Mouse (Mus musculus): Measurements from ENCODE around the gene 9130213A22Rik. TPM values are rescaled to one million over a fixed set of nuclear protein-coding genes. Genes with fewer than 3 reads are reported as not detected.

9130213A22Rik gene
- polyA plus RNA-seq, 1 experiment from 2014 or later: 0.11 TPM

GRCm38 (mm10) chr11:69110319-69111046 lies 11.9 kb downstream of the 9130213A22Rik start:
- Histone ChIP-seq H3K27me3 (ENCODE audit: poor library complexity, severe bottlenecking) (peaks cover 41% of the 10 kb centered on the region), H3K4me1 (peaks cover 28% of the 10 kb centered on the region), H3K36me3 (replicated peaks) (peaks cover 42% of the 10 kb centered on the region), H3K27ac (peak overlapping the region; percentile 72), H3K9me3 (no peaks in the 10 kb centered on the region), H3K4me3 (peak overlapping the region; percentile 62)
- under 1% methylated on average over 30 of the region's 30 CpGs for WGBS
- peak; percentile 95 for DNase-seq (ENCODE audit: extremely low spot score, low spot score)

GRCm38 (mm10) chr11:69109032-69109900 lies 13.1 kb downstream of the 9130213A22Rik start:
- H3K27me3 ChIP-seq (ENCODE audit: poor library complexity, severe bottlenecking): peaks cover 29% of the 10 kb centered on the region
- peaks cover 54% of the 10 kb centered on the region for H3K36me3 ChIP-seq (replicated peaks)
- DNase-seq (ENCODE audit: extremely low spot score, low spot score): no peak
- no peaks in the 10 kb centered on the region for H3K9me3 ChIP-seq
- peaks cover 28% of the 10 kb centered on the region for H3K4me1 ChIP-seq
- no peak overlapping the region for H3K27ac ChIP-seq
- peak overlapping the region; percentile 62 for H3K4me3 ChIP-seq
- 81% methylated on average over 13 of the region's 13 CpGs for WGBS

DNA sequence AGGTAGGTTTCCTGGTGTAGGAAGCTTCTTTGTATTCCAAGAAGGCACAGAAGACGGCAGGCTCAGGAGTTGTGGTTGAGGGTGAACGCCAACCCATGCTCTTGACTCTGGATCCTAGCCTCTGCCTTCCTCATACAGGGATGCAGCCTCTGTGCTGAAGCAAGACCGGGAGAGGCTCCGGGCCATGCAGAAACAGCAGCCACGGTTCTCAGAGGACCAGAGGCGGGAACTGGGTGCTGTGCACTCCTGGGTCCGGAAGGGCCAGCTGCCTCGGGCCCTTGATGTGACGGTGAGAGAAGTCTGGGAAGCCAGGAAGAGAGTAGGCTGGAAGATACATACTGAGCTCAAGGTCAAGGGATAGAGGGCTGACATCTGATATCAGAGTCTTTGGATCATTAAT lies 14.2 kb downstream of the 9130213A22Rik start:
- Histone ChIP-seq H3K4me1 (peaks cover 28% of the 10 kb centered on the region), H3K4me3 (0 out of 2 replicates have a peak overlapping the region, but pooled peaks have one; percentile 10), H3K27ac (no peak overlapping the region), H3K27me3 (ENCODE audit: poor library complexity, severe bottlenecking) (peaks cover 19% of the 10 kb centered on the region), H3K9me3 (no peaks in the 10 kb centered on the region), H3K36me3 (replicated peaks) (peaks cover 64% of the 10 kb centered on the region)
- no peak for DNase-seq (ENCODE audit: extremely low spot score, low spot score)
- 94% methylated on average over 9 of the region's 9 CpGs for WGBS

DNA sequence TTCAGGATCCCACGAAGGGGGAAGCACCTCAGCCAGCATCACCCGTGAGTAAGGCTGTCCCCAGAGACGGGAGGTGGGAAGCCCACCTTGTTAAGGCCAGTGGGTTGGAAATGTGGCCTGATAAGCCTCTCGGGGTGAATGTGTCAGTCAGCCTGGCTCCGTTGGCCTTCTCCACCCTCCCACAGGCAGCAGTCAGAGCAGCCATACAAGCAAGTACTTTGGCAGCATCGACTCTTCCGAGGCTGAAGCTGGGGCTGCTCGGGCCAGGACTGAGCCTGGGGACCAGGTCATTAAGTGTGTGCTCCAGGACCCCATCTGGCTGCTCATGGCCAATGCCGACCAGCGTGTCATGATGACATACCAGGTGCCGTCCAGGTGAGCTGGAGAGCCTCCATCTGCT lies 14.7 kb downstream of the 9130213A22Rik start:
- H3K9me3 ChIP-seq: no peaks in the 10 kb centered on the region
- H3K27ac ChIP-seq: no peak overlapping the region
- H3K4me1 ChIP-seq: peaks cover 28% of the 10 kb centered on the region
- H3K4me3 ChIP-seq: peak overlapping the region; percentile 18; the same call in 1 of the 2 replicates
- H3K36me3 ChIP-seq (replicated peaks): peaks cover 70% of the 10 kb centered on the region
- DNase-seq (ENCODE audit: extremely low spot score, low spot score): no peak
- peaks cover 13% of the 10 kb centered on the region for H3K27me3 ChIP-seq (ENCODE audit: poor library complexity, severe bottlenecking)
- WGBS: 91% methylated on average over 11 of the region's 11 CpGs

DNA sequence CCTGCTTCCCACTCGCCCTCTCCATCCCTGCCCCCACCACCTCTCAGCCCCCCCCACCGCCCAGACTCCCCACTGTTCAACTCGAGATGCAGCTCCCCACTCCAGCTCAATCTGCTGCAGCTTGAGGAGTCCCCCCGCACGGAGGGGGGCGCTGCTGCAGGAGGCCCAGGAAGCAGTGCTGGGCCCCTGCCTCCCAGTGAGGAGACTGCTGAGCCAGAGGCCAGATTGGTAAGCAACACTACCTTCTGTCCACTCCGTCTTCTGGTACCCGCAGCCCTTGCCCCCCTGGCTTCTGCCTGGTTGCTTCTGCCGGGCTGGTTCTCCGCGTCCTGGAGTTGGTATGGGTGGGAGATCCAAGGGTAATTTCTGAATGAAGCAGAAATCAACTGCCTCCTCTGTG lies 15.5 kb downstream of the 9130213A22Rik start:
- Histone ChIP-seq H3K27ac (no peak overlapping the region), H3K27me3 (ENCODE audit: poor library complexity, severe bottlenecking) (peaks cover 6% of the 10 kb centered on the region), H3K4me3 (no peak overlapping the region), H3K36me3 (replicated peaks) (peaks cover 78% of the 10 kb centered on the region), H3K4me1 (peaks cover 21% of the 10 kb centered on the region), H3K9me3 (no peaks in the 10 kb centered on the region)
- no peak for DNase-seq (ENCODE audit: extremely low spot score, low spot score)
- 86% methylated on average over 11 of the region's 11 CpGs for WGBS

DNA sequence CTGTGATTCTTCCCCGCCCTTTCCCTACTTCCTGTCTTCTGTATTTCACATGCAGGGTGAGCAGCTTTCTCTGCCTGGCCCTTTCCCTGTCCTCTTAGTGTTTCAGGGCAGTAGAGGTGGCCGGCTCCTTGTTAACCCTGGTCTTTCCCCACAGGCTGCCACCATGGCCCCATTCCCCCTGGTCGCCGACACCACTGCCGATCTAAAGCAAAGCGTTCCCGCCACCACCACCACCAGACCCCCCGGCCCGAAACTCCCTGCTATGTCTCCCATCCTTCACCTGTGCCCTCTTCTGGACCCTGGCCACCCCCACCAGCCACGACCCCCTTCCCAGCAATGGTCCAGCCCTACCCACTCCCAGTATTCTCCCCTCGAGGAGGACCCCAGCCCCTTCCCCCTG lies 16.1 kb downstream of the 9130213A22Rik start:
- no peak overlapping the region for H3K4me3 ChIP-seq
- WGBS: 86% methylated on average over 11 of the region's 11 CpGs
- H3K27ac ChIP-seq: no peak overlapping the region
- H3K4me1 ChIP-seq: peaks cover 15% of the 10 kb centered on the region
- H3K36me3 ChIP-seq (replicated peaks): peaks cover 83% of the 10 kb centered on the region
- H3K9me3 ChIP-seq: no peaks in the 10 kb centered on the region
- DNase-seq (ENCODE audit: extremely low spot score, low spot score): no peak
- H3K27me3 ChIP-seq (ENCODE audit: poor library complexity, severe bottlenecking): peaks cover under 1% of the 10 kb centered on the region; the same call in 1 of the 2 replicates

DNA sequence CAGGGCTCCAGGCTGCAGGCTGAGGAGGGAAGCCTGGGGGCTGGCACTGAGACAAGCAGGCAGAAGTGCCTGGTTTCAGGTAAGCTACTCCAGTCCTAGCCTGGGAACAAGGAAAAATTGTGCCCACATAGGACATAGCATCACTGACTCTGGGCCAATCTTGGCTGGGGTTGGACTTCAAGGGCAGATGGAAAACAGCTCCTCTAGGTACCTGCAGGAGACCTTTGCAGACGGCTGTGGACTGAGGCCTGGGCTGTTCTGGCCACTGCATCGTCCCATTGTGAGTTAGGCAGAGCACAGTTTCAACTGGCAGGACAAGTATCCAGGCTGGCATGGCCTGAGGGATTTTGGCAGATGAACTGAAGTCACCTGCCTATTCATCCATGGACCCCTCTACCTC lies 16.6 kb downstream of the 9130213A22Rik start:
- Histone ChIP-seq H3K36me3 (replicated peaks) (peaks cover 89% of the 10 kb centered on the region), H3K4me3 (peak overlapping the region; percentile 9; the same call in 1 of the 2 replicates), H3K4me1 (peaks cover 16% of the 10 kb centered on the region), H3K27ac (no peak overlapping the region), H3K27me3 (ENCODE audit: poor library complexity, severe bottlenecking) (no peaks in the 10 kb centered on the region), H3K9me3 (no peaks in the 10 kb centered on the region)
- 78% methylated on average over 2 of the region's 2 CpGs for WGBS
- DNase-seq (ENCODE audit: extremely low spot score, low spot score): no peak

DNA sequence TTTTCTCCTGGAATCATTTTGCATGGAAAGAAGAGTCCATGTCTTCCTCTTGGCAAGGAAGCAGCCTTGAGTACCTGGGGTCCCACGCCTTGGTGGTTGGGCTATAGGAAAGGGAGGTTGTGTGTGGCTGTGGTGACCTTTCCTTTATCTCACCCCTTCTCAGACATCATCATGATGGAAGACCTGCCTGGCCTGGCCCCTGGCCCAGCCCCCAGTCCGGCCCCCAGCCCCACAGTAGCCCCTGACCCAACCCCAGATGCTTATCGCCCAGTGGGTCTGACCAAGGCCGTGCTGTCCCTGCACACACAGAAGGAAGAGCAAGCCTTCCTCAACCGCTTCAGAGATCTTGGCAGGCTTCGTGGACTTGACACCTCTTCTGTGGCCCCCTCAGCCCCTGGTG lies 17.2 kb downstream of the 9130213A22Rik start:
- Histone ChIP-seq H3K36me3 (replicated peaks) (peaks cover 92% of the 10 kb centered on the region), H3K4me3 (peak overlapping the region; percentile 9; the same call in 1 of the 2 replicates), H3K27me3 (ENCODE audit: poor library complexity, severe bottlenecking) (no peaks in the 10 kb centered on the region), H3K9me3 (no peaks in the 10 kb centered on the region), H3K4me1 (peaks cover 22% of the 10 kb centered on the region), H3K27ac (no peak overlapping the region)
- 89% methylated on average over 6 of the region's 6 CpGs for WGBS
- no peak for DNase-seq (ENCODE audit: extremely low spot score, low spot score)

GRCm38 (mm10) chr11:69104487-69104886 lies 17.9 kb downstream of the 9130213A22Rik start:
- DNase-seq (ENCODE audit: extremely low spot score, low spot score): no peak
- peaks cover 90% of the 10 kb centered on the region for H3K36me3 ChIP-seq (replicated peaks)
- H3K27me3 ChIP-seq (ENCODE audit: poor library complexity, severe bottlenecking): no peaks in the 10 kb centered on the region
- no peak overlapping the region; the same call in 1 of the 2 replicates for H3K4me3 ChIP-seq
- 89% methylated on average over 14 of the region's 14 CpGs for WGBS
- peak overlapping the region; percentile 13; the same call in 1 of the 2 replicates for H3K27ac ChIP-seq
- no peaks in the 10 kb centered on the region for H3K9me3 ChIP-seq
- peaks cover 23% of the 10 kb centered on the region for H3K4me1 ChIP-seq

DNA sequence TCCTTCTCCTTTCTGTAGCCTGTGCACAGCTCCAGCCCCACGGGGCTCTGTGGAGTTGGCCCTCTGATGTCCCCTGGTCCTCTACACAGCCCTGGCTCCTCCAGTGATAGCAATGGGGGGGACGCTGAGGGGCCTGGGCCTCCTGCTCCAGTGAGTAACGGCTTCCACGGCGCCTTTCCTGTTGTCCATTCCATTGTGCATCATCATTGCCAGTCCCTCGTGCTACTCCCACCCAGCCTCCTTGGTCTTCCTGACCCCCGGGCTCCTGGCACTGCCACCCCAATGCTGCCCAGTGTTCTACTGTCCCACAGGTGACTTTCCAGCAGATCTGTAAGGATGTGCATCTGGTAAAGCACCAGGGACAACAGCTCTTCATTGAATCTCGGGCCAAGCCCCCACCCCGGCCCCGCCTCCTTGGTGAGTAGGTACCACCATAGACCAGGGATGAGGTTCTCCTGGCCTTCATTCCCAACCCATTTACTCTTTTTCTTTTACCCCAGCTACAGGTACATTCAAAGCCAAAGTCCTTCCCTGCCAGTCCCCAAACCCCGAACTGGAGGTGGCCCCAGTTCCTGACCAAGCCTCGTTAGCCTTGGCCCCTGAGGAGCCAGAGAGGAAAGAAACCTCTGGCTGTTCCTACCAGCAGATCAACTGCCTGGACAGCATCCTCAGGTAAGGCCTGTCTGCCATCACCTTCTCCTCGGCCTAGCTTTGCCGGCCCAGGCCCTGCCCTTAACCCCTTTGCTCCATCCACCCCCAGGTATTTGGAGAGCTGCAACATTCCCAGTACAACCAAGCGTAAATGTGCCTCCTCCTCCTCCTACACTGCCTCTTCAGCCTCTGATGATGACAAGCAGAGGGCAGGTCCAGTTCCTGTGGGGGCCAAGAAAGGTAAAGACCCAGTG lies 18.6 kb downstream of the 9130213A22Rik start:
- WGBS: 90% methylated on average over 15 of the region's 15 CpGs
- no peaks in the 10 kb centered on the region for H3K27me3 ChIP-seq (ENCODE audit: poor library complexity, severe bottlenecking)
- peaks cover 23% of the 10 kb centered on the region for H3K4me1 ChIP-seq
- H3K36me3 ChIP-seq (replicated peaks): peaks cover 83% of the 10 kb centered on the region
- H3K27ac ChIP-seq: peak overlapping the region; percentile 13; the same call in 1 of the 2 replicates
- no peak for DNase-seq (ENCODE audit: extremely low spot score, low spot score)
- no peaks in the 10 kb centered on the region for H3K9me3 ChIP-seq
- H3K4me3 ChIP-seq: no peak overlapping the region; the same call in 1 of the 2 replicates

DNA sequence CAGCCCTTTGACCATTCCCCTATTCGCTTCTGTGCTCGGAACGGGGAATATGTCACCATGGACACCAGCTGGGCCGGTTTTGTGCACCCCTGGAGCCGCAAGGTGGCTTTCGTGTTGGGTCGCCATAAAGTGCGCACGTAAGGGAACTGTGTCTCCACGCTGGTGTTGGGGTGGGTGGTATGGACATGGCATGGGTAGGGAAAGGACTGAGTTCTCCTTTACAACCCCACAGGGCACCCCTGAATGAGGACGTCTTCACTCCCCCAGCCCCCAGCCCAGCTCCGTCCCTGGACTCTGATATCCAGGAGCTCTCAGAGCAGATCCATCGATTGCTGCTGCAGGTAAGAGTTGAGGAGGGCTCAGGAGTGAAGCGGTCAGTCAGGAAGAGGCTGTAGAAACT lies 19.3 kb downstream of the 9130213A22Rik start:
- 95% methylated on average over 14 of the region's 14 CpGs for WGBS

GRCm38 (mm10) chr11:69102403-69102725 lies 20.0 kb downstream of the 9130213A22Rik start:
- H3K4me1 ChIP-seq: peaks cover 37% of the 10 kb centered on the region
- no peak for DNase-seq (ENCODE audit: extremely low spot score, low spot score)
- H3K27me3 ChIP-seq (ENCODE audit: poor library complexity, severe bottlenecking): no peaks in the 10 kb centered on the region
- no peak overlapping the region for H3K4me3 ChIP-seq
- 93% methylated on average over 7 of the region's 7 CpGs for WGBS
- no peak overlapping the region for H3K27ac ChIP-seq
- peaks cover 69% of the 10 kb centered on the region for H3K36me3 ChIP-seq (replicated peaks)
- no peaks in the 10 kb centered on the region for H3K9me3 ChIP-seq

More for the DNA sequence above, 19.3 kb downstream of the 9130213A22Rik start:
- DNase-seq (ENCODE audit: extremely low spot score, low spot score): no peak
- H3K4me3 ChIP-seq: no peak overlapping the region; the same call in 1 of the 2 replicates
- H3K27me3 ChIP-seq (ENCODE audit: poor library complexity, severe bottlenecking): no peaks in the 10 kb centered on the region
- peaks cover 30% of the 10 kb centered on the region for H3K4me1 ChIP-seq
- no peaks in the 10 kb centered on the region for H3K9me3 ChIP-seq
- H3K36me3 ChIP-seq (replicated peaks): peaks cover 77% of the 10 kb centered on the region
- H3K27ac ChIP-seq: no peak overlapping the region

All from forebrain, embryonic 10.5 days (tissue).